ENCODE assay signal across 15 mouse cellular contexts in the genomic region with DNA sequence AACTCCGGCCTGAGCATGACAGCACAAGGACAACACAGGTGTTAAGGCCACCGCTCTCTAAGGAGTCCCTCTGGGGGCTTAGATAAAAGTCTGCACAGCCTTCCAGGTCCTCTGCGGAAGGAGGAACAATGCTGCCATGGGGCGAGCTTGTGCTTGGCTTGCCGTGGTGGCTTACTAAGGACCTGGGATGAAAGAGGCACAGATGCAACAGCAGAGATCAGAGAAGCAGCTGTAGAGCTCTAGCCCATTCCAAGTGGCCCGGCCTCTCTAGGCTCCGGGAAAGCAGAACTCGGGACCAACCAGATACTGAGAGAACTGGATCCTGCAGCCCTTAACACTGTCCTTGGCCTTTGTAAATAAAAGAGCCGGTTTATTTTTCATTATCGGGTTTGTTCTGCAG. TPM values are rescaled to one million over a fixed set of nuclear protein-coding genes. Genes with fewer than 3 reads are reported as not detected.
A peak's percentile ranks its signal among the peaks of the same experiment; 100 is the strongest.
DNase-seq lines count a peak whose midpoint lies in the region; ATAC-seq and TF ChIP-seq lines count a peak whose summit lies in the region.
"Had no signal": no experiment of that assay in that cellular context is flagged by ENCODE, and none has a peak within 500 bp of the region (broad histone marks: within the 10 kb centered on the region; RNA-seq: fewer than 3 reads in every experiment).

No protein-coding gene starts in this region.

- H3K36me3 ChIP-seq in heart, embryonic 11.5 days (ENCODE audit: control insufficient read depth, insufficient read depth, low read length), result peaks cover 19% of the 10 kb centered on the region
- H3K36me3 ChIP-seq in E14TG2a.4 (ENCODE audit: insufficient read depth, low read length), result peaks cover 72% of the 10 kb centered on the region
- peaks cover 52% of the 10 kb centered on the region for H3K36me3 ChIP-seq in liver, embryonic 14.5 days (replicated peaks; ENCODE audit: control insufficient read depth, insufficient read depth, low read depth)

- H3K9me3 ChIP-seq in heart, embryonic 11.5 days (replicated peaks; ENCODE audit: control insufficient read depth, low read length), result no peaks in the 10 kb centered on the region
- no peaks in the 10 kb centered on the region for H3K9me3 ChIP-seq in E14TG2a.4 (ENCODE audit: low read length)
- no peaks in the 10 kb centered on the region for H3K9me3 ChIP-seq in liver, embryonic 14.5 days (ENCODE audit: control insufficient read depth, low read length)
- H3K9me3 ChIP-seq: embryonic facial prominence, embryonic 15.5 days had no signal

- intact Hi-C loops in left cerebral cortex, postnatal 25 days (cut with DNase I), result no loop called here

- peak overlapping the region; percentile 43; the same call in 1 of the 2 replicates for H3K9ac ChIP-seq in heart, embryonic 11.5 days (ENCODE audit: low read depth, low read length)
- H3K9ac ChIP-seq in liver, embryonic 14.5 days (replicated peaks), result peak overlapping the region; percentile 87
- H3K9ac ChIP-seq: embryonic facial prominence, embryonic 15.5 days had no signal

- WGBS in heart, embryonic 11.5 days (ENCODE audit: insufficient replicate concordance), result 74% methylated on average over 10 of the region's 10 CpGs
- 85% methylated on average over 10 of the region's 10 CpGs for WGBS in bone marrow, adult 2 months
- WGBS in liver, embryonic 14.5 days (ENCODE audit: insufficient replicate concordance), result 65% methylated on average over 10 of the region's 10 CpGs

- H3K27ac ChIP-seq in heart, embryonic 11.5 days (ENCODE audit: low read depth, low read length), result peak overlapping the region; percentile 86
- peak overlapping the region; percentile 76 for H3K27ac ChIP-seq in bone marrow, adult 2 months (ENCODE audit: control insufficient read depth, insufficient read depth, low read depth, low read length, poor library complexity)
- H3K27ac ChIP-seq in liver, embryonic 14.5 days, result peak overlapping the region; percentile 95
- H3K27ac ChIP-seq: embryonic facial prominence, embryonic 15.5 days had no signal

- peak overlapping the region; percentile 23 for H3K4me3 ChIP-seq in heart, embryonic 11.5 days (ENCODE audit: low read depth, low read length)
- H3K4me3 ChIP-seq in E14TG2a.4 (replicated peaks; ENCODE audit: low read length), result peak overlapping the region; percentile 59
- H3K4me3 ChIP-seq in bone marrow, adult 2 months (replicated peaks; ENCODE audit: control insufficient read depth, low read depth, low read length), result peak overlapping the region; percentile 79
- H3K4me3 ChIP-seq in liver, embryonic 14.5 days (ENCODE audit: insufficient read depth in 1 of 2, low read depth in 2 of 2, low read length in 2 of 2), result peak overlapping the region; percentile 65 to 66
- H3K4me3 ChIP-seq: embryonic facial prominence, embryonic 15.5 days had no signal

- peak overlapping the region; percentile 38 for H3K4me2 ChIP-seq in heart, embryonic 11.5 days
- H3K4me2 ChIP-seq in liver, embryonic 14.5 days (ENCODE audit: low read depth), result peak overlapping the region; percentile 75
- H3K4me2 ChIP-seq: embryonic facial prominence, embryonic 15.5 days had no signal

- DNase-seq in heart, postnatal 4 days, result no peak
- DNase-seq in liver, embryonic 14.5 days (ENCODE audit: low read depth in 3 of 3, low spot score in 3 of 3), result no peak
- no peak for DNase-seq in left cerebral cortex, postnatal 25 days (ENCODE audit: low spot score in 2 of 2)
- DNase-seq in ovary, postnatal 10 days (ENCODE audit: low spot score), result no peak
- DNase-seq: adrenal gland, postnatal 10 days; kidney, postnatal 10 days; lung, postnatal 36 days; midbrain, embryonic 14.5 days had no signal

- no peak for TF ChIP-seq POLR2A in bone marrow, adult 2 months (IDR thresholded peaks at IDR 0.05; ENCODE audit: borderline replicate concordance, control insufficient read depth, low read depth, low read length)

- H3K27me3 ChIP-seq in heart, embryonic 11.5 days (ENCODE audit: control insufficient read depth, insufficient read depth, low read length), result no peaks in the 10 kb centered on the region
- no peaks in the 10 kb centered on the region for H3K27me3 ChIP-seq in E14TG2a.4 (ENCODE audit: insufficient read depth, low read length)
- no peaks in the 10 kb centered on the region for H3K27me3 ChIP-seq in liver, embryonic 14.5 days (ENCODE audit: control insufficient read depth, insufficient read depth, low read length)
- H3K27me3 ChIP-seq: embryonic facial prominence, embryonic 15.5 days; Patski had no signal

- no peak for TF ChIP-seq EP300 in liver, embryonic 14.5 days (IDR thresholded peaks at IDR 0.05; ENCODE audit: low read depth)

- peaks cover 48% of the 10 kb centered on the region for H3K4me1 ChIP-seq in heart, embryonic 11.5 days (ENCODE audit: control insufficient read depth, insufficient read depth, low read length)
- H3K4me1 ChIP-seq in E14TG2a.4 (replicated peaks; ENCODE audit: low read depth, low read length), result peaks cover 66% of the 10 kb centered on the region
- no peaks in the 10 kb centered on the region; the same call in 1 of the 2 replicates for H3K4me1 ChIP-seq in bone marrow, adult 2 months (ENCODE audit: control insufficient read depth, insufficient read depth, low read length)
- peaks cover 49 to 51% of the 10 kb centered on the region in 2 experiments for H3K4me1 ChIP-seq in liver, embryonic 14.5 days (replicated peaks; ENCODE audit: control insufficient read depth in 2 of 2, insufficient read depth in 2 of 2, low read length in 1 of 2)

- TF ChIP-seq CTCF in E14TG2a.4 (conservative IDR thresholded peaks at IDR 0.05; ENCODE audit: low read length), result no peak
- no peak for TF ChIP-seq CTCF in bone marrow, adult 2 months (IDR thresholded peaks at IDR 0.05; ENCODE audit: control insufficient read depth, insufficient read depth, low read length)
- no peak for TF ChIP-seq CTCF in liver, embryonic 14.5 days (IDR thresholded peaks at IDR 0.05; ENCODE audit: low read depth)

- no peak for ATAC-seq in heart, embryonic 11.5 days (replicated peaks; ENCODE audit: insufficient number of reproducible peaks, low FRiP score, low TSS enrichment)
- ATAC-seq in liver, embryonic 14.5 days (ENCODE audit: insufficient read depth), result peak; percentile 11; the same call in 1 of the 2 replicates
- ATAC-seq: CD4-positive, CD25-positive, alpha-beta regulatory T cell, adult 4 months; inflammation-experienced regulatory T-cells, adult 6 months; Patski had no signal

RNA-seq across cellular contexts. Expression of a gene that starts 3.6 kb away (rescaled TPM):
- 0.50 and 0.62 TPM in 2 replicates for polyA plus RNA-seq in heart, embryonic 11.5 days (2014; fragmentation: Nextera tagmentation; extraction: Ambion mirVana)
- total RNA-seq in heart, postnatal 4 days (2021), result under 1 TPM; 0.54 to 0.62 TPM
- 1.8 and 2.8 TPM in 2 replicates for polyA plus RNA-seq in bone marrow, adult 2 months (2011; ENCODE audit: insufficient read depth, insufficient read length, low replicate concordance, missing spikeins)
- polyA plus RNA-seq in liver, embryonic 14.5 days (2012; rRNA removed), result 0.09 and 0.10 TPM in 2 replicates
- 0.05 and 0.11 TPM in 2 replicates for polyA plus RNA-seq in liver, embryonic 14.5 days (2014; fragmentation: Nextera tagmentation; extraction: Ambion mirVana)
- 1 to 10 TPM; 4.9 to 5.2 TPM for total RNA-seq in left cerebral cortex, postnatal 25 days (2021)
- polyA plus RNA-seq: CD4-positive, CD25-positive, alpha-beta regulatory T cell, adult 4 months had no signal

RNA-seq across cellular contexts. Expression of a gene that starts 37.7 kb away (rescaled TPM):
- polyA plus RNA-seq in heart, embryonic 11.5 days (2014; fragmentation: Nextera tagmentation; extraction: Ambion mirVana), result 2.9 and 3.1 TPM in 2 replicates
- 10 to 100 TPM in 1 of 2 experiments, 1 to 10 TPM in 1; 9.2 to 12.3 TPM for total RNA-seq in heart, postnatal 4 days (2021)
- 0.60 and 1.7 TPM in 2 replicates for polyA plus RNA-seq in bone marrow, adult 2 months (2011; ENCODE audit: insufficient read depth, insufficient read length, low replicate concordance, missing spikeins)
- polyA plus RNA-seq in liver, embryonic 14.5 days (2012; rRNA removed), result 0.39 and 0.44 TPM in 2 replicates
- 0.04 and 0.15 TPM in 2 replicates for polyA plus RNA-seq in liver, embryonic 14.5 days (2014; fragmentation: Nextera tagmentation; extraction: Ambion mirVana)
- total RNA-seq in left cerebral cortex, postnatal 25 days (2021), result 100 to 1,000 TPM; 104 to 108 TPM

RNA-seq across cellular contexts. Expression of a gene that starts 51.5 kb away (rescaled TPM):
- polyA plus RNA-seq in heart, embryonic 11.5 days (2014; fragmentation: Nextera tagmentation; extraction: Ambion mirVana), result 0.89 and 1.0 TPM in 2 replicates
- total RNA-seq in heart, postnatal 4 days (2021), result 1 to 10 TPM; 2.9 to 3.4 TPM
- polyA plus RNA-seq in bone marrow, adult 2 months (2011; ENCODE audit: insufficient read depth, insufficient read length, low replicate concordance, missing spikeins), result 0.62 and 0.75 TPM in 2 replicates
- 0.87 and 1.0 TPM in 2 replicates for polyA plus RNA-seq in liver, embryonic 14.5 days (2012; rRNA removed)
- 0.48 and 0.77 TPM in 2 replicates for polyA plus RNA-seq in liver, embryonic 14.5 days (2014; fragmentation: Nextera tagmentation; extraction: Ambion mirVana)
- 1 to 10 TPM; 3.7 to 3.9 TPM for total RNA-seq in left cerebral cortex, postnatal 25 days (2021)

Comparison
In these comparisons a context has a peak if more than half of its experiments do, and no peak if none do; other contexts are left out.
1. H3K4me3 ChIP-seq: peak in every context shown above with its lines; median percentile 79 in bone marrow, adult 2 months; 66 in liver, embryonic 14.5 days; 59 in E14TG2a.4; 23 in heart, embryonic 11.5 days.